Mouse (Mus musculus): ENCODE measurements around the gene Dmrtc1c2. TPM values are rescaled to one million over a fixed set of nuclear protein-coding genes. Genes with fewer than 3 reads are reported as not detected.

The Dmrtc1c2 gene
- not detected for polyA plus RNA-seq (2017; shearing (Covaris generic))

DNA sequence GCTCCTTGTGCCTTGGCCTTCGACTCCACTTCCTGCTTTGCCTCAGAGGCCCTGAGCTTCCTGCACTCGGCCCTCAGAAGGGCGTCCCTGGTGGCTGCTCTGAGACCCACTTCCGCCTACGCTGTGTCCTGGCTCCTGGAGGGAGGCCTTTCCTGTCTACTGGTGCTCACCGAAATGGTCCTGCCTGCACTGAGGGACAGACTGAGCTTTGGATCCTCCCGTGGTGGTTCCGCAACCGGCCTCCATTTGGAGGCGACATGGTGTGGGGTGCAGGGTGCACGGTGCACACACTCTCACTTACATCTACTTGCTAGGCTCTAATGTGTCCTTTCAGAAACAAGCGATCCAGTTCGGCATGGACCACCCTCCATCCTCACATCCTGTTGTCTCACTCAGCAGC lies at the start of gene Dmrtc1c2:
Dmrtc1c2 (minus strand) TSS at position 101 of the 400 bp plus-strand sequence.

GRCm38 (mm10) chrX:102867871-102868270 lies 13.5 kb upstream of the Dmrtc1c2 start, which contains the start of gene 1700031F05Rik:
Gene 1700031F05Rik (minus strand): TSS chrX:102867971.

DNA sequence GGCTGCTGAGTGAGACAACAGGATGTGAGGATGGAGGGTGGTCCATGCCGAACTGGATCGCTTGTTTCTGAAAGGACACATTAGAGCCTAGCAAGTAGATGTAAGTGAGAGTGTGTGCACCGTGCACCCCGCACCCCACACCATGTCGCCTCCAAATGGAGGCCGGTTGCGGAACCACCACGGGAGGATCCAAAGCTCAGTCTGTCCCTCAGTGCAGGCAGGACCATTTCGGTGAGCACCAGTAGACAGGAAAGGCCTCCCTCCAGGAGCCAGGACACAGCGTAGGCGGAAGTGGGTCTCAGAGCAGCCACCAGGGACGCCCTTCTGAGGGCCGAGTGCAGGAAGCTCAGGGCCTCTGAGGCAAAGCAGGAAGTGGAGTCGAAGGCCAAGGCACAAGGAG lies 51.8 kb downstream of the Dmrtc1c2 start, which contains the start of gene Dmrtc1c1:
Dmrtc1c1 (plus strand) TSS at position 301 of the 400 bp plus-strand sequence.

Other genes starting within 250 kb of the Dmrtc1c2 start
- gene Phka1, start 210.4 kb downstream of the Dmrtc1c2 start, polyA plus RNA-seq (2017; shearing (Covaris generic)): not detected
- gene Gm3880, start 167.6 kb downstream of the Dmrtc1c2 start, polyA plus RNA-seq (2017; shearing (Covaris generic)): not detected
- not detected for gene Gm9112, start 147.0 kb downstream of the Dmrtc1c2 start, polyA plus RNA-seq (2017; shearing (Covaris generic))
- not detected for gene Dmrtc1b, start 146.8 kb downstream of the Dmrtc1c2 start, polyA plus RNA-seq (2017; shearing (Covaris generic))
- not detected for gene Dmrtc1c1, start 51.7 kb downstream of the Dmrtc1c2 start, polyA plus RNA-seq (2017; shearing (Covaris generic))
- not detected for gene 1700031F05Rik, start 13.4 kb upstream of the Dmrtc1c2 start, polyA plus RNA-seq (2017; shearing (Covaris generic))
- gene Dmrtc1a, start 54.1 kb upstream of the Dmrtc1c2 start, polyA plus RNA-seq (2017; shearing (Covaris generic)): not detected
- gene 1700011M02Rik, start 54.3 kb upstream of the Dmrtc1c2 start, polyA plus RNA-seq (2017; shearing (Covaris generic)): not detected
- not detected for gene 1700018G05Rik, start 73.8 kb upstream of the Dmrtc1c2 start, polyA plus RNA-seq (2017; shearing (Covaris generic))